Mouse (Mus musculus) spleen, adult 2 months (tissue): Measurements from ENCODE around the gene Sik1. TPM values are rescaled to one million over a fixed set of nuclear protein-coding genes. Genes with fewer than 3 reads are reported as not detected.
A peak's percentile ranks its signal among the peaks of the same experiment; 100 is the strongest.

Experiments used
- DNase-seq, 2 experiments: peaks; one replicate each; pipeline versions ENCODE4 v3.0.0 to v3.0.0-alpha.2; 2012 to 2021; ENCODE audit warnings: low spot score in 2 of 2, low read depth in 1 of 2
- H3K27ac ChIP-seq: fragments of 200-500 bp; 2 replicates; pipeline ENCODE4 v1.5.1; 2012; ENCODE audit warnings: low read length, inconsistent platforms; ENCODE audit not compliant: insufficient read depth
- H3K27me3 ChIP-seq: fragments of 200-500 bp; 2 replicates; pipeline ENCODE4 v1.6.1; 2012; ENCODE audit warnings: mild to moderate bottlenecking, moderate library complexity, low read length, inconsistent platforms; ENCODE audit not compliant: control insufficient read depth, insufficient read depth
- H3K36me3 ChIP-seq: fragments of 200-500 bp; 2 replicates; pipeline ENCODE4 v1.6.1; 2012; ENCODE audit warnings: mild to moderate bottlenecking, low read length, inconsistent platforms; ENCODE audit not compliant: control insufficient read depth, insufficient read depth
- H3K4me1 ChIP-seq: fragments of 200-500 bp; 2 replicates; pipeline ENCODE4 v1.6.1; 2011; ENCODE audit warnings: inconsistent platforms; ENCODE audit not compliant: control insufficient read depth, insufficient read depth, insufficient read length
- H3K4me3 ChIP-seq: fragments of 200-500 bp; 2 replicates; pipeline ENCODE4 v1.5.1; 2011; ENCODE audit warnings: mild to moderate bottlenecking, inconsistent platforms; ENCODE audit not compliant: insufficient read depth, insufficient read length; ENCODE audit errors: extremely low read depth
- CTCF ChIP-seq: fragments of 200-500 bp; IDR thresholded peaks from 2 replicates; pipeline ENCODE4 v1.5.1; 2011; ENCODE audit warnings: mild to moderate bottlenecking, inconsistent platforms; ENCODE audit not compliant: insufficient read depth, insufficient read length, insufficient replicate concordance; ENCODE audit errors: extremely low read depth
- POLR2A ChIP-seq: fragments of 200-500 bp; IDR thresholded peaks from 2 replicates; pipeline ENCODE4 v1.6.1; 2011; ENCODE audit warnings: low read depth, low read length, inconsistent platforms
- WGBS: fragments of 180-500 bp; shearing (Covaris S2); methylation state at CpG from one replicate; pipeline ENCODE4 v1.1.7; 2018; 5-methylcytosine and 5-hydroxymethylcytosine counted together
- polyA plus RNA-seq: library from polyadenylated mRNA; depleted of rRNA; stranded (reverse); fragments of >200 nt; gene quantifications from 2 replicates; pipeline ENCODE4 v1.2.3, GENCODE M21; 2012

The Sik1 gene
- polyA plus RNA-seq, 1 experiment: 56.4 TPM

GRCm38 (mm10) chr17:31820099-31820846 lies 35.3 kb downstream of the Sik1 start:
- H3K36me3 ChIP-seq: no peaks in the 10 kb centered on the region
- 51% methylated on average over 4 of the region's 4 CpGs for WGBS
- H3K27me3 ChIP-seq: no peaks in the 10 kb centered on the region
- H3K4me3 ChIP-seq: no peak overlapping the region
- peaks cover 32% of the 10 kb centered on the region for H3K4me1 ChIP-seq
- TF ChIP-seq POLR2A: no peak
- TF ChIP-seq CTCF: no peak
- peak overlapping the region; percentile 94 for H3K27ac ChIP-seq
- no peak for DNase-seq

GRCm38 (mm10) chr17:31819372-31819771 lies 36.2 kb downstream of the Sik1 start:
- Histone ChIP-seq H3K36me3 (no peaks in the 10 kb centered on the region), H3K27me3 (no peaks in the 10 kb centered on the region), H3K27ac (no peak overlapping the region), H3K4me1 (peaks cover 35% of the 10 kb centered on the region), H3K4me3 (no peak overlapping the region)
- no peak for TF ChIP-seq CTCF
- TF ChIP-seq POLR2A: no peak
- 81% methylated on average over 9 of the region's 9 CpGs for WGBS
- DNase-seq: no peak

GRCm38 (mm10) chr17:31817815-31818214 lies 37.8 kb downstream of the Sik1 start:
- no peak for DNase-seq
- Histone ChIP-seq H3K27ac (no peak overlapping the region), H3K27me3 (no peaks in the 10 kb centered on the region), H3K4me3 (no peak overlapping the region), H3K4me1 (peaks cover 30% of the 10 kb centered on the region), H3K36me3 (no peaks in the 10 kb centered on the region)
- WGBS: 89% methylated on average over 1 of the region's 1 CpGs
- TF ChIP-seq CTCF: no peak
- no peak for TF ChIP-seq POLR2A

GRCm38 (mm10) chr17:31817203-31817602 lies 38.4 kb downstream of the Sik1 start:
- H3K27ac ChIP-seq: no peak overlapping the region
- DNase-seq: no peak
- H3K36me3 ChIP-seq: no peaks in the 10 kb centered on the region
- TF ChIP-seq CTCF (no peak), POLR2A (no peak)
- peaks cover 28% of the 10 kb centered on the region for H3K4me1 ChIP-seq
- no peak overlapping the region for H3K4me3 ChIP-seq
- H3K27me3 ChIP-seq: no peaks in the 10 kb centered on the region
- WGBS: 85% methylated on average over 5 of the region's 5 CpGs

- TF ChIP-seq CTCF: no peak
- no peak for TF ChIP-seq POLR2A
- no peak for DNase-seq
- Histone ChIP-seq H3K4me1 (peaks cover 9% of the 10 kb centered on the region; the same call in 1 of the 2 replicates), H3K36me3 (no peaks in the 10 kb centered on the region), H3K27me3 (no peaks in the 10 kb centered on the region), H3K27ac (no peak overlapping the region), H3K4me3 (no peak overlapping the region)
- 60% methylated on average over 1 of the region's 1 CpGs for WGBS
Measured at GRCm38 (mm10) chr17:31814848-31815247, 40.8 kb downstream of the Sik1 start.

GRCm38 (mm10) chr17:31813938-31814622 lies 41.5 kb downstream of the Sik1 start:
- 61% methylated on average over 3 of the region's 3 CpGs for WGBS
- H3K4me1 ChIP-seq: peaks cover 3% of the 10 kb centered on the region; the same call in 1 of the 2 replicates

GRCm38 (mm10) chr17:31811333-31811732 lies 44.3 kb downstream of the Sik1 start:
- H3K4me3 ChIP-seq: no peak overlapping the region
- no peak overlapping the region for H3K27ac ChIP-seq
- DNase-seq: no peak
- TF ChIP-seq POLR2A (no peak), CTCF (no peak)
- H3K27me3 ChIP-seq: no peaks in the 10 kb centered on the region
- peaks cover 9% of the 10 kb centered on the region; the same call in 1 of the 2 replicates for H3K4me1 ChIP-seq
- WGBS: 91% methylated on average over 4 of the region's 4 CpGs
- no peaks in the 10 kb centered on the region for H3K36me3 ChIP-seq

More at GRCm38 (mm10) chr17:31813938-31814622, 41.5 kb downstream of the Sik1 start:
- Histone ChIP-seq H3K27ac (no peak overlapping the region), H3K4me3 (no peak overlapping the region), H3K27me3 (no peaks in the 10 kb centered on the region), H3K36me3 (no peaks in the 10 kb centered on the region)
- no peak for DNase-seq
- TF ChIP-seq CTCF: no peak
